Mouse (Mus musculus): Measurements from ENCODE around the gene Trdn.

The Trdn gene

GRCm38 (mm10) chr10:33370534-33370933 is 290.2 kb downstream of the Trdn start:
- DNase-seq (ENCODE audit: low spot score), result no peak

DNA sequence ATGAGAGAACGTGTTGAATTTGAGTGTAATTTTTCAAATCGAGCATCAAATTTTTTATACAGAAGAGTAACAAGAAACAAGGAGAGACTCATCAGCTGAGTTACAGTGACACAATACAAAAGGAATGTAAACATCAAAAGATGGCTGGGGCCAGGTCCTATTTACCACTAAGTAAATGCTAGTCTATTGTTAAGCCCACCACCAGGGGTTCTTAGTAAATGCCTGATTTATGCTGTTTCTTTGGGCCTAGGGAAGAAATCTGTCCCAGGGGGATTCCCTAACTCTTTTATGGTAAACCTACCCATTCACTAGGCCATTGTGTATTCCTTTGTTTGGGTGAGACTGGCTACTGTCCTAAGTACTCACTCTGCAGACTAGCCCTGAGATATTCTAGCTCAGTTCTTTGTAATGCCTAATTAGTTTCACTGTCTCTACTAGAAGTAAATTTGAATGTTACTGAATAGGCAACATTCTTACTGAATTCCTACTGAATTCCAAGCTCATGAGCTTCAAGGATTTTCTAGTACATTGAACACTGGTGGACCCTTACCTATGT is 295.2 kb downstream of the Trdn start:
- no peak for DNase-seq (ENCODE audit: low spot score)
